Mouse (Mus musculus) megakaryocyte, embryonic 14.5 days (primary cell): Measurements from ENCODE around the gene Slc8b1.

Experiments used
- FLI1 ChIP-seq: IDR thresholded peaks from 2 replicates; pipeline ENCODE4 v1.6.1; 2012; ENCODE audit warnings: low read length, inconsistent platforms, mixed read lengths
- GATA1 ChIP-seq: IDR thresholded peaks from 3 replicates; pipeline ENCODE4 v1.6.1; 2012; ENCODE audit warnings: mixed read lengths, low read length, inconsistent platforms, borderline replicate concordance

- no peak for TF ChIP-seq FLI1
- no peak for TF ChIP-seq GATA1
Observed at GRCm38 (mm10) chr5:120567253-120567701, 56.3 kb downstream of the Slc8b1 start.
